Mouse (Mus musculus): ENCODE measurements around the gene Foxp1. TPM values are rescaled to one million over a fixed set of nuclear protein-coding genes. Genes with fewer than 3 reads are reported as not detected.

Gene Foxp1
- total and polyA plus RNA-seq, 3 experiments: 57.4 to 88.1 (median 79.8) TPM

DNA sequence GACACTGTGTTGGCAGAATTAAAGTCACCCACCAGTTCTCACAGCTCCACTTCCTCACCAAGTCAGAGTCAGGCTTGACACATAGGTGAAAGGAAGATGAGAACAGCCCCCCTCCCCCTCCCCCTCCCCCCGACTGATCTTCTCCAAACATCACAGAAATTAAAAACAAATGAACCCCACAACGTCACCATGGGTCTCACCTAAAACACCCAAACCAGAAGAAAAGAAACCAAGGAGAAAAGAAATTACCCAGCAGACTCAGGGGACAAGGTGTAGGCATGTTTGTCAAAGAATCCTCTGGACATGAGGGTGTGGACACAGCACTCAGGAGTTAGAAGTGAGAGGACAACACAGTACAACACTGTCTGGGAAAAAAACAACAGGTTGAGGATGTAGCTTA is 93.6 kb downstream of the Foxp1 start:
- DNase-seq (ENCODE audit: low spot score) (no peak), ATAC-seq (ENCODE audit: extremely low read depth, insufficient number of reproducible peaks, low FRiP score, poor library complexity, severe bottlenecking) (no peak)
- Histone ChIP-seq H3K4me3 (ENCODE audit: low read depth, low read length) (no peak overlapping the region), H3K4me1 (ENCODE audit: insufficient read depth, low read depth, low read length) (peaks cover 10% of the 10 kb centered on the region), H3K27me3 (ENCODE audit: insufficient read depth, low read length) (no peaks in the 10 kb centered on the region), H3K36me3 (replicated peaks) (peaks cover 59% of the 10 kb centered on the region), H3K9me3 (replicated peaks) (no peaks in the 10 kb centered on the region)
- TF ChIP-seq POLR2AphosphoS5 (IDR thresholded peaks at IDR 0.05; ENCODE audit: insufficient replicate concordance, low read depth, low read length) (no peak), GATA1 (IDR thresholded peaks at IDR 0.05; ENCODE audit: borderline replicate concordance, low read length) (no peak), CTCF (IDR thresholded peaks at IDR 0.05; ENCODE audit: low read depth, low read length) (no peak), GATA2 (IDR thresholded peaks at IDR 0.05; ENCODE audit: borderline replicate concordance, low read depth, low read length) (no peak), TAL1 (conservative IDR thresholded peaks at IDR 0.05; ENCODE audit: low read depth, low read length) (no peak)

GRCm38 (mm10) chr6:99427301-99427700 is 95.2 kb downstream of the Foxp1 start:
- DNase-seq (ENCODE audit: low spot score): no peak
- H3K4me3 ChIP-seq (ENCODE audit: low read depth, low read length): no peak overlapping the region
- H3K27me3 ChIP-seq (ENCODE audit: insufficient read depth, low read length): no peaks in the 10 kb centered on the region
- TF ChIP-seq GATA1 (IDR thresholded peaks at IDR 0.05; ENCODE audit: borderline replicate concordance, low read length) (no peak), GATA2 (IDR thresholded peaks at IDR 0.05; ENCODE audit: borderline replicate concordance, low read depth, low read length) (no peak)
- ATAC-seq (ENCODE audit: extremely low read depth, insufficient number of reproducible peaks, low FRiP score, poor library complexity, severe bottlenecking): no peak
- H3K36me3 ChIP-seq (replicated peaks): peaks cover 45% of the 10 kb centered on the region
- peaks cover 5% of the 10 kb centered on the region for H3K4me1 ChIP-seq (ENCODE audit: insufficient read depth, low read depth, low read length)
- H3K9me3 ChIP-seq (replicated peaks): no peaks in the 10 kb centered on the region

DNA sequence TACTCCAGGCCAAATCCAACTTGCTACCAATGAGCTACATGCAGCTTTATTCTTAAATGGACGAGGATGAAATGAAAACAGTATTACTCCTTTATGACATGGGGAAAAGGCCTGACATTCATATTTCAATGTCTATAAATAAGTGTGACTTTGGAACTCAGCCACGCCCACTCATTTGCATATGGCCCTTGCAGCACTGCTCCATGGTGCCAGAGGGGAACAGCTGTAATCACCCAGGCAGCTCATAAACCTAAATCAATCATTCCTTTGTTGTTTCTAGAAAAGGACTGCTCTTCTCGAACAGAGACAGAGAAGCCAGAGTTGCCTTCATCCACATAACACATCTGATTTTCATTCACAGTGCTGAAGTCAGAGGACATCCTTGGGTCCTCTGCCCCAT is 97.5 kb downstream of the Foxp1 start:
- H3K36me3 ChIP-seq (replicated peaks): peaks cover 45% of the 10 kb centered on the region
- no peaks in the 10 kb centered on the region for H3K4me1 ChIP-seq (ENCODE audit: insufficient read depth, low read depth, low read length)
- no peak for DNase-seq (ENCODE audit: low spot score)
- H3K9me3 ChIP-seq (replicated peaks): no peaks in the 10 kb centered on the region
- H3K4me3 ChIP-seq (ENCODE audit: low read depth, low read length): no peak overlapping the region
- H3K27me3 ChIP-seq (ENCODE audit: insufficient read depth, low read length): no peaks in the 10 kb centered on the region
- TF ChIP-seq TAL1 (conservative IDR thresholded peaks at IDR 0.05; ENCODE audit: low read depth, low read length): no peak
- TF ChIP-seq CTCF (IDR thresholded peaks at IDR 0.05; ENCODE audit: low read depth, low read length): no peak
- TF ChIP-seq GATA1 (IDR thresholded peaks at IDR 0.05; ENCODE audit: borderline replicate concordance, low read length): no peak
- no peak for TF ChIP-seq POLR2AphosphoS5 (IDR thresholded peaks at IDR 0.05; ENCODE audit: insufficient replicate concordance, low read depth, low read length)
- TF ChIP-seq GATA2 (IDR thresholded peaks at IDR 0.05; ENCODE audit: borderline replicate concordance, low read depth, low read length): no peak
- ATAC-seq (ENCODE audit: extremely low read depth, insufficient number of reproducible peaks, low FRiP score, poor library complexity, severe bottlenecking): no peak

DNA sequence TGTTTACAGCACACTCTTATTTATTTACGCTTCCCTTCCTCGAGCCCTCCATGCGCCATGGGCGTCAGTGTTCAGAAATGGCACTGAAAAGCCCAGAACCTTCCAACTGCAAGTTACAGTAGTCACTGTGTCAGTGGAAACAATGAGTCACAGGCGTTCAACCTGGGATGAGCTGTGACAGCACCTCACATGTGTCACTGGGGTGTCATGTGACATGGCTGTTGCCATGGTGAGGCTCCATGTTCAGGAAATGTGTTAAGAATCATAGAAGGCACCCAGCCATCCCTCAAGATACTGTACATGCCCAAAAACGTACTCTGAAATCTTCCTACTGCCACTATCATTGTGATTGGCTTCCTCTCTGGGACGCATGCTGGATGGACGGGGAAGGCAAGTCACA is 101.9 kb downstream of the Foxp1 start:
- peaks cover 20% of the 10 kb centered on the region for H3K36me3 ChIP-seq (replicated peaks)
- no peak overlapping the region for H3K4me3 ChIP-seq (ENCODE audit: low read depth, low read length)
- H3K4me1 ChIP-seq (ENCODE audit: insufficient read depth, low read depth, low read length): no peaks in the 10 kb centered on the region
- TF ChIP-seq GATA1 (IDR thresholded peaks at IDR 0.05; ENCODE audit: borderline replicate concordance, low read length): no peak
- no peak for TF ChIP-seq TAL1 (conservative IDR thresholded peaks at IDR 0.05; ENCODE audit: low read depth, low read length)
- no peak for TF ChIP-seq CTCF (IDR thresholded peaks at IDR 0.05; ENCODE audit: low read depth, low read length)
- TF ChIP-seq POLR2AphosphoS5 (IDR thresholded peaks at IDR 0.05; ENCODE audit: insufficient replicate concordance, low read depth, low read length): no peak
- no peak for TF ChIP-seq GATA2 (IDR thresholded peaks at IDR 0.05; ENCODE audit: borderline replicate concordance, low read depth, low read length)
- H3K9me3 ChIP-seq (replicated peaks): no peaks in the 10 kb centered on the region
- ATAC-seq (ENCODE audit: extremely low read depth, insufficient number of reproducible peaks, low FRiP score, poor library complexity, severe bottlenecking) (no peak), DNase-seq (ENCODE audit: low spot score) (no peak)
- no peaks in the 10 kb centered on the region for H3K27me3 ChIP-seq (ENCODE audit: insufficient read depth, low read length)

- ATAC-seq (ENCODE audit: extremely low read depth, insufficient number of reproducible peaks, low FRiP score, poor library complexity, severe bottlenecking): no peak
- H3K4me1 ChIP-seq (ENCODE audit: insufficient read depth, low read depth, low read length): no peaks in the 10 kb centered on the region
These were observed 109.9 kb downstream of the Foxp1 start for GRCm38 (mm10) chr6:99412598-99412997.

DNA sequence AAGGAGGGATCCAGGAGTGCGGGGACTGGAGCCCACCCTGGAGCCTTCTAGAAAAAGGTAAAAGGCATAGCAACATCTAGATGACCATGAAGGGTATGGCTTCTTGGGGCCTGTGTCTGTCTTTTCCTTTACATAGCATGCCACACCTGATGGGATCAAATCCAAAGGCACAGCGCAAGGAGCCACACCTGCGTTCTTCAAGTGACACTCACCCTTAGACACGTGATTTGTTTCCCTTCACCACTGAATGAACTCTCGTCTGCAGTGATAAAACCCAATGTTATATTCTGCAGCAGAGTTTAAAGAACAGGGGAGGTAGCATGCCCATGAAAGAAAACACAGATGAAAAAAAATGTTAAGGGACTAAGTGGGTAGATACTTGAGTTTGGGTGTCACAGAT is 112.9 kb downstream of the Foxp1 start:
- H3K27me3 ChIP-seq (ENCODE audit: insufficient read depth, low read length): no peaks in the 10 kb centered on the region
- ATAC-seq (ENCODE audit: extremely low read depth, insufficient number of reproducible peaks, low FRiP score, poor library complexity, severe bottlenecking) (no peak), DNase-seq (ENCODE audit: low spot score) (no peak)
- no peak overlapping the region for H3K4me3 ChIP-seq (ENCODE audit: low read depth, low read length)
- no peaks in the 10 kb centered on the region for H3K4me1 ChIP-seq (ENCODE audit: insufficient read depth, low read depth, low read length)
- no peak for TF ChIP-seq GATA2 (IDR thresholded peaks at IDR 0.05; ENCODE audit: borderline replicate concordance, low read depth, low read length)
- TF ChIP-seq CTCF (IDR thresholded peaks at IDR 0.05; ENCODE audit: low read depth, low read length): no peak
- TF ChIP-seq POLR2AphosphoS5 (IDR thresholded peaks at IDR 0.05; ENCODE audit: insufficient replicate concordance, low read depth, low read length): no peak
- no peak for TF ChIP-seq GATA1 (IDR thresholded peaks at IDR 0.05; ENCODE audit: borderline replicate concordance, low read length)
- TF ChIP-seq TAL1 (conservative IDR thresholded peaks at IDR 0.05; ENCODE audit: low read depth, low read length): no peak
- no peaks in the 10 kb centered on the region for H3K9me3 ChIP-seq (replicated peaks)
- H3K36me3 ChIP-seq (replicated peaks): peaks cover 23% of the 10 kb centered on the region

More at GRCm38 (mm10) chr6:99412598-99412997, 109.9 kb downstream of the Foxp1 start:
- TF ChIP-seq GATA2 (IDR thresholded peaks at IDR 0.05; ENCODE audit: borderline replicate concordance, low read depth, low read length) (no peak), POLR2AphosphoS5 (IDR thresholded peaks at IDR 0.05; ENCODE audit: insufficient replicate concordance, low read depth, low read length) (no peak), TAL1 (conservative IDR thresholded peaks at IDR 0.05; ENCODE audit: low read depth, low read length) (no peak), CTCF (IDR thresholded peaks at IDR 0.05; ENCODE audit: low read depth, low read length) (no peak), GATA1 (IDR thresholded peaks at IDR 0.05; ENCODE audit: borderline replicate concordance, low read length) (no peak)
- no peak for DNase-seq (ENCODE audit: low spot score)
- no peak overlapping the region for H3K4me3 ChIP-seq (ENCODE audit: low read depth, low read length)
- H3K36me3 ChIP-seq (replicated peaks): peaks cover 24% of the 10 kb centered on the region
- no peaks in the 10 kb centered on the region for H3K27me3 ChIP-seq (ENCODE audit: insufficient read depth, low read length)
- H3K9me3 ChIP-seq (replicated peaks): no peaks in the 10 kb centered on the region

DNA sequence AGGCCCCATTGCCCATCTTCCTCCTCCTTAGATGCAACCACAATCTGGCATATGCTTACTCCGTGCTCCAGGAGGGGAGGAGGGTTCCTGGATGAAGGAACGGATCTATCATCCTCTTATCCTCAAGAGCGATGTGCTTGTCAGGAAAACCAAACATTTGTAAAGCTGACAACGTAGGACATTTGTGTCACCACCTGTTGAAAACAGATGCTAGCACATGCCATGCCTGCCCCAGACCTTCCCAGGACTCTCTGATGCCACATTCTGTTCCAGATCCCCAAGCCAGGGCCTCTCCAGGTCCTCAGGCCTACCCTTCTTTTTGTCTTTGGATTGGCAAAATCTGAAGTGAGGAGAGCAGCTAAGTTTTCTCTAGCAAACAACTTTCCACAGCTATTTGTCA is 113.6 kb downstream of the Foxp1 start:
- no peaks in the 10 kb centered on the region for H3K27me3 ChIP-seq (ENCODE audit: insufficient read depth, low read length)

More for the DNA sequence above, 113.6 kb downstream of the Foxp1 start:
- no peaks in the 10 kb centered on the region for H3K9me3 ChIP-seq (replicated peaks)
- H3K4me1 ChIP-seq (ENCODE audit: insufficient read depth, low read depth, low read length): no peaks in the 10 kb centered on the region
- no peak for TF ChIP-seq GATA1 (IDR thresholded peaks at IDR 0.05; ENCODE audit: borderline replicate concordance, low read length)
- TF ChIP-seq GATA2 (IDR thresholded peaks at IDR 0.05; ENCODE audit: borderline replicate concordance, low read depth, low read length): no peak
- no peak for TF ChIP-seq CTCF (IDR thresholded peaks at IDR 0.05; ENCODE audit: low read depth, low read length)
- no peak for TF ChIP-seq TAL1 (conservative IDR thresholded peaks at IDR 0.05; ENCODE audit: low read depth, low read length)
- TF ChIP-seq POLR2AphosphoS5 (IDR thresholded peaks at IDR 0.05; ENCODE audit: insufficient replicate concordance, low read depth, low read length): no peak
- H3K36me3 ChIP-seq (replicated peaks): peaks cover 18% of the 10 kb centered on the region
- DNase-seq (ENCODE audit: low spot score) (no peak), ATAC-seq (ENCODE audit: extremely low read depth, insufficient number of reproducible peaks, low FRiP score, poor library complexity, severe bottlenecking) (no peak)
- no peak overlapping the region for H3K4me3 ChIP-seq (ENCODE audit: low read depth, low read length)

All from G1E (cell line).